Mouse (Mus musculus): ENCODE results near the gene Rnf32. TPM values are rescaled to one million over a fixed set of nuclear protein-coding genes. Genes with fewer than 3 reads are reported as not detected.

Gene Rnf32
- 1.6 and 2.0 TPM in 2 replicates for polyA plus RNA-seq (2015; fragmentation: Nextera tagmentation; extraction: Ambion mirVana)

GRCm38 (mm10) chr5:29195570-29196263 is at the start of gene Rnf32:
Rnf32 (plus strand) TSS chr5:29195992.
- under 1% methylated on average over 65 of the region's 70 CpGs for WGBS
- Histone ChIP-seq H3K27ac (replicated peaks) (peak within 1 kb of the TSS; percentile 71), H3K27me3 (ENCODE audit: control insufficient read depth, insufficient read depth, low read length) (no peaks in the 10 kb centered on the region), H3K4me1 (replicated peaks; ENCODE audit: control insufficient read depth, insufficient read depth) (no peaks in the 10 kb centered on the region), H3K4me2 (replicated peaks; ENCODE audit: low read depth) (peak within 1 kb of the TSS; percentile 79), H3K9ac (ENCODE audit: low read length) (peak within 1 kb of the TSS; percentile 66), H3K36me3 (ENCODE audit: control insufficient read depth, insufficient read depth, low read length) (no peaks in the 10 kb centered on the region), H3K9me3 (ENCODE audit: control insufficient read depth, low read length) (no peaks in the 10 kb centered on the region), H3K4me3 (ENCODE audit: low read depth, low read length) (peak within 1 kb of the TSS; percentile 57)
- DNase-seq (ENCODE audit: low spot score) (peak; percentile 94), ATAC-seq (ENCODE audit: low FRiP score, low TSS enrichment) (peak; percentile 98)
- no peak for TF ChIP-seq CTCF (IDR thresholded peaks at IDR 0.05; ENCODE audit: low read depth)

DNA sequence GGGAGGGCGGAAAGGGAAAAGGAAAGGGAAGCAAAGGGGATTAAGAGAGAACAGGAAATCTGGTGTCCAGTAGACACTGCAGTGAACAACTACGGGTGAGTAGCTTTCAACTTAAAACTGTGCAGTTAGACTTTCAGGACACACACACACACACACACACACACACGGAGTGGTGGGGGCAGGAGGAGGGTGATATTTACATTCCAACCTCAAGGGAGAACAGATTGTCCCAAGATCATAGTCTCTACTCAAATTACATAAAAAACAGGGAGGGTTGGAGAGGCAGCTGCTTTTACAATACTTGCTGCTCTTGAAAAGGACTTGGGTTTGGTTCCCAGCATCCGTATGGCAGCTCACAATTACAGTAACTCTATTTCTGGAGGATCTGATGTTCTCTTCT is 45.6 kb upstream of the Rnf32 start:
- TF ChIP-seq EP300 (optimal IDR thresholded peaks at IDR 0.05) (no peak), CTCF (IDR thresholded peaks at IDR 0.05; ENCODE audit: low read depth) (no peak)
- Histone ChIP-seq H3K27me3 (ENCODE audit: control insufficient read depth, insufficient read depth, low read length) (no peaks in the 10 kb centered on the region), H3K36me3 (ENCODE audit: control insufficient read depth, insufficient read depth, low read length) (no peaks in the 10 kb centered on the region), H3K4me1 (replicated peaks; ENCODE audit: control insufficient read depth, insufficient read depth) (no peaks in the 10 kb centered on the region), H3K4me3 (ENCODE audit: low read depth, low read length) (no peak overlapping the region), H3K4me2 (replicated peaks; ENCODE audit: low read depth) (no peak overlapping the region), H3K27ac (replicated peaks) (no peak overlapping the region), H3K9me3 (ENCODE audit: control insufficient read depth, low read length) (no peaks in the 10 kb centered on the region), H3K9ac (ENCODE audit: low read length) (no peak overlapping the region)
- DNase-seq (ENCODE audit: low spot score) = peak; percentile 32
- WGBS = 25% methylated on average over 4 of the region's 4 CpGs
- ATAC-seq (ENCODE audit: low FRiP score, low TSS enrichment) = no peak

GRCm38 (mm10) chr5:29159849-29160248 is 35.9 kb upstream of the Rnf32 start:
- H3K4me2 ChIP-seq (replicated peaks; ENCODE audit: low read depth) = no peak overlapping the region
- ATAC-seq (ENCODE audit: low FRiP score, low TSS enrichment) (peak; percentile 83; the same call in 1 of the 2 replicates), DNase-seq (ENCODE audit: low spot score) (peak; percentile 17)
- H3K9ac ChIP-seq (ENCODE audit: low read length) = no peak overlapping the region
- no peaks in the 10 kb centered on the region for H3K27me3 ChIP-seq (ENCODE audit: control insufficient read depth, insufficient read depth, low read length)
- H3K27ac ChIP-seq (replicated peaks) = no peak overlapping the region
- H3K4me3 ChIP-seq (ENCODE audit: low read depth, low read length) = no peak overlapping the region
- H3K4me1 ChIP-seq (replicated peaks; ENCODE audit: control insufficient read depth, insufficient read depth) = no peaks in the 10 kb centered on the region
- no peaks in the 10 kb centered on the region for H3K36me3 ChIP-seq (ENCODE audit: control insufficient read depth, insufficient read depth, low read length)
- WGBS = 54% methylated on average over 1 of the region's 1 CpGs
- no peaks in the 10 kb centered on the region for H3K9me3 ChIP-seq (ENCODE audit: control insufficient read depth, low read length)
- no peak for TF ChIP-seq EP300 (optimal IDR thresholded peaks at IDR 0.05)
- no peak for TF ChIP-seq CTCF (IDR thresholded peaks at IDR 0.05; ENCODE audit: low read depth)

DNA sequence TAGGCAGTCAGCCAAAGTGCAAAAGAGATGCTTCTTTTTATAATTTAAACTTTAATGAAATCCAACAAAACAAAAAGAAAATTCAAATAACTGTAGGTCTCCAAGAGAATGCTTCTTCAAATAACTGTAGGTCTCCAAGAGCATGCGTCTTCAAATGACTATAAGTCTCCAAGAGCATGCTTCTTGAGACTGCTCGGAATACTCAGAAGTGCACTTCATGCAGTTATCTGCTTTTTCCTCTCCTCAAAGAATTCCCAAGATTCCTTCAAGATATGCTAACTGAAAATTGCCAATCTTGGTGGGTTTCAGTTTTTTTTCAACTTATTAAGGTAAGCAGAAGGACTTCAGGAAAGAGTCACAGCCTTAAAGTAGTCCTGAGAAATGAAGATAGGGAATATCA is 28.8 kb upstream of the Rnf32 start:
- Histone ChIP-seq H3K27me3 (ENCODE audit: control insufficient read depth, insufficient read depth, low read length) (no peaks in the 10 kb centered on the region), H3K36me3 (ENCODE audit: control insufficient read depth, insufficient read depth, low read length) (no peaks in the 10 kb centered on the region), H3K4me2 (replicated peaks; ENCODE audit: low read depth) (no peak overlapping the region), H3K9me3 (ENCODE audit: control insufficient read depth, low read length) (no peaks in the 10 kb centered on the region), H3K4me3 (ENCODE audit: low read depth, low read length) (no peak overlapping the region), H3K27ac (replicated peaks) (no peak overlapping the region), H3K4me1 (replicated peaks; ENCODE audit: control insufficient read depth, insufficient read depth) (no peaks in the 10 kb centered on the region), H3K9ac (ENCODE audit: low read length) (no peak overlapping the region)
- WGBS = 73% methylated on average over 2 of the region's 2 CpGs
- no peak for DNase-seq (ENCODE audit: low spot score)
- ATAC-seq (ENCODE audit: low FRiP score, low TSS enrichment) = no peak
- TF ChIP-seq EP300 (optimal IDR thresholded peaks at IDR 0.05) (no peak), CTCF (IDR thresholded peaks at IDR 0.05; ENCODE audit: low read depth) (no peak)

- Histone ChIP-seq H3K36me3 (ENCODE audit: control insufficient read depth, insufficient read depth, low read length) (no peaks in the 10 kb centered on the region), H3K9me3 (ENCODE audit: control insufficient read depth, low read length) (no peaks in the 10 kb centered on the region), H3K4me2 (replicated peaks; ENCODE audit: low read depth) (no peak overlapping the region), H3K4me1 (replicated peaks; ENCODE audit: control insufficient read depth, insufficient read depth) (no peaks in the 10 kb centered on the region), H3K27ac (replicated peaks) (no peak overlapping the region), H3K9ac (ENCODE audit: low read length) (no peak overlapping the region), H3K4me3 (ENCODE audit: low read depth, low read length) (no peak overlapping the region), H3K27me3 (ENCODE audit: control insufficient read depth, insufficient read depth, low read length) (no peaks in the 10 kb centered on the region)
- DNase-seq (ENCODE audit: low spot score) (no peak), ATAC-seq (ENCODE audit: low FRiP score, low TSS enrichment) (no peak)
- TF ChIP-seq EP300 (optimal IDR thresholded peaks at IDR 0.05) = no peak
- no peak for TF ChIP-seq CTCF (IDR thresholded peaks at IDR 0.05; ENCODE audit: low read depth)
- 82% methylated on average over 6 of the region's 6 CpGs for WGBS
These were observed 25.6 kb upstream of the Rnf32 start for GRCm38 (mm10) chr5:29170193-29170592.

DNA sequence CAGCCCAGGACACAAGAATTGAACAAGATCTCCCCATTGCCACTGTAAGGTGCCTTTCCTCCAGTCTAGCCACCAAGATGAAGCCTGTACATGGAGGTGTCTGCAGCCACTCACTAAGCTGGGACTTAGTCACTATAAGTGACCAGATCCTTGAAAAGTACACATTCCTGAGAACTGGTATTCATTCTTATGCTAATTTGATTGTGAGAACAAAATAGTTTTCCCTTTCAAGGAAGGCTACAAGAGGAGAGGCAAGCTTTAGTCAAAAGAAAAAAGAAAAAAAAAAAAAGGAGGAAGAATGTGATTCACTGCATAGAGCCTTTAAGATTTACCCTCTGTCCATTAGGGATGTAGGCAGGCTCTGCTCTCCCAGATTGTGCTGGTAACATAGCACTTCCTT is 24.6 kb upstream of the Rnf32 start:
- Histone ChIP-seq H3K4me1 (replicated peaks; ENCODE audit: control insufficient read depth, insufficient read depth) (no peaks in the 10 kb centered on the region), H3K27ac (replicated peaks) (no peak overlapping the region), H3K27me3 (ENCODE audit: control insufficient read depth, insufficient read depth, low read length) (no peaks in the 10 kb centered on the region), H3K4me3 (ENCODE audit: low read depth, low read length) (no peak overlapping the region), H3K9ac (ENCODE audit: low read length) (no peak overlapping the region), H3K9me3 (ENCODE audit: control insufficient read depth, low read length) (no peaks in the 10 kb centered on the region), H3K36me3 (ENCODE audit: control insufficient read depth, insufficient read depth, low read length) (no peaks in the 10 kb centered on the region), H3K4me2 (replicated peaks; ENCODE audit: low read depth) (no peak overlapping the region)
- TF ChIP-seq EP300 (optimal IDR thresholded peaks at IDR 0.05) (no peak), CTCF (IDR thresholded peaks at IDR 0.05; ENCODE audit: low read depth) (no peak)
- no peak for ATAC-seq (ENCODE audit: low FRiP score, low TSS enrichment)
- DNase-seq (ENCODE audit: low spot score) = no peak

Measured in stomach, postnatal 0 days (tissue).